Mouse (Mus musculus): ENCODE results near the gene Rmnd5a.

Rmnd5a gene

GRCm38 (mm10) chr6:71371085-71371605 lies 69.3 kb downstream of the Rmnd5a start:
- no peak for DNase-seq (ENCODE audit: low read depth)

- DNase-seq (ENCODE audit: low read depth), result no peak
These were observed 71.0 kb downstream of the Rmnd5a start for GRCm38 (mm10) chr6:71369416-71369815.

DNA sequence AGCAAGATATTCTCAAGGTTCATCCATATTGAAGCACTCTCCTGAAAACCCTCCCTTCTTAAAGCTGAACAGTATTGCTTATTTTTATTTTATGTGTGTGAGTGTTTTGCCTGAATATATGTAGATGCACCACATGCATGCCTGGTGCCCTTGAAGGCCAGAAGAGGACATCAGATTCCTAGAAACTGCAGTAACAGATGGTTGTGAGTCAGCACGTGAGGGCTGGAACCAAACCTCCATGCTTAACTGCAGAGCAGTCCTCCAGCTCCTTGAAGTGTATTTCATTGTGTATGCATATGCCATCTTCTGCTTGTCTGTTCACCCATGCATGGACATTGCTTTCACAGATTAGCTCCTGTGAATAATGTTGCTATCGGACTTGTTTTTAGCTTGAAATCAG lies 76.4 kb downstream of the Rmnd5a start:
- no peak for DNase-seq (ENCODE audit: low read depth)

GRCm38 (mm10) chr6:71361156-71361670 lies 79.2 kb downstream of the Rmnd5a start:
- no peak for DNase-seq (ENCODE audit: low read depth)

DNA sequence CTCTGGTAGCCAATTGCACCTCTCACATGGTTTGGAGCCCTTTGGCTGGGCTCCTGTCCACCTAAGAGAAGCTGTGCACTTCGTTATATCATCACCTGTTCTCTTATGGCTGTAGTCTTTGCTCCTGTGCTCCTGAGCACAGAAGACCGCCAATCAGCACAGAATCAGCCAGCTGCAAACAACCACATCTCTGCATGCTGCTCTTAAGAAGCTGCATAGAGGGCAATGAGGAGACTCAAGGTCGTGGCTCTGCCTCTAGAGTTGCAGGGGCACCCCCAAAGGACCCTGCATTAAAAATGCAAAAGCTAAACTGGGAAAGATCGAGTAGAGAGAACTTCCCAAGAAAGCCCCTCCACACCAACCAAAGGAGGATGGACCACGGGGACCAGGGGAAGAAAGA lies 79.7 kb downstream of the Rmnd5a start:
- DNase-seq (ENCODE audit: low read depth), result no peak

GRCm38 (mm10) chr6:71360221-71360620 lies 80.2 kb downstream of the Rmnd5a start:
- DNase-seq (ENCODE audit: low read depth), result no peak

GRCm38 (mm10) chr6:71357493-71357892 lies 82.9 kb downstream of the Rmnd5a start:
- no peak for DNase-seq (ENCODE audit: low read depth)

- no peak for DNase-seq (ENCODE audit: low read depth)
These were observed 86.7 kb downstream of the Rmnd5a start for GRCm38 (mm10) chr6:71353722-71354121.

- no peak for DNase-seq (ENCODE audit: low read depth)
These were observed 87.5 kb downstream of the Rmnd5a start for GRCm38 (mm10) chr6:71352866-71353427.

DNA sequence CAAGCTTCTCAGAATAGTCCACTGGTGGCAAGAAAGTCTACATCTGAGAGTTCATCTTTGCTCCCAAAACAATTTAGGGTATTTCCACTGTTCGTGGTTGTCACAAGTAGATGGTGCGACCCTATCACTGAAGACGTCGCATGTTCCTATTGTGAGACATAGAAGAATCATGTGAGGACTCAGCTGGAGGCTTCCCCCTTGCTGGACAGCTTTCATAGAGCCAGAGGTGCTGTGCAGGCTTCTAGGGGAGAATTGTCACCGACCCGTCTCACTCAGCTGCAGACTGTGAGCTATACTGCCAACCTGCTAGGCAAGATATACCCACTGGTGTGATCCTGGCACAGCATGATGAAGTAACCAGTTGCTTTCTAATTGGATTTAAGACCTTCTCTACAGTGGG lies 88.2 kb downstream of the Rmnd5a start:
- DNase-seq (ENCODE audit: low read depth), result no peak

GRCm38 (mm10) chr6:71351201-71351600 lies 89.2 kb downstream of the Rmnd5a start:
- DNase-seq (ENCODE audit: low read depth), result no peak

DNA sequence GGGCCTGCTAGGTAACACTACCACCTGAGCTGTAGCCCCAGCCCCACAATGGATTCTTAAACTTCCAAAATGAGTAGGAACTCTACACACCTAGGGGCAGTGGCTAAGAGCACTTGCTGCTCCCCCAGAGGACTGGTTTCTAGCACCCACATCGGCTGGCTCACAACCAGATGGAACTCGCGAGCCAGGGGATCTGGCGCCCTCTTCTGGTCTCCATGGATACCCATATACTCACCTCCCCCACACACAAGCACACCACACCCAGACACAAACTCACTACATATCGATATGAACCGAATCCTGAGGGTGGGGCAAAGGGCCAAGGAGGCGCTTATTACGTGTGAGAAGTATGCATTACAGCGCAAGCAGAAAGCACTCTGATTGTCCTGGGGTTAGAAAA lies 92.4 kb downstream of the Rmnd5a start:
- no peak for DNase-seq (ENCODE audit: low read depth)

GRCm38 (mm10) chr6:71341179-71341578 lies 99.3 kb downstream of the Rmnd5a start:
- no peak for DNase-seq (ENCODE audit: low read depth)

DNA sequence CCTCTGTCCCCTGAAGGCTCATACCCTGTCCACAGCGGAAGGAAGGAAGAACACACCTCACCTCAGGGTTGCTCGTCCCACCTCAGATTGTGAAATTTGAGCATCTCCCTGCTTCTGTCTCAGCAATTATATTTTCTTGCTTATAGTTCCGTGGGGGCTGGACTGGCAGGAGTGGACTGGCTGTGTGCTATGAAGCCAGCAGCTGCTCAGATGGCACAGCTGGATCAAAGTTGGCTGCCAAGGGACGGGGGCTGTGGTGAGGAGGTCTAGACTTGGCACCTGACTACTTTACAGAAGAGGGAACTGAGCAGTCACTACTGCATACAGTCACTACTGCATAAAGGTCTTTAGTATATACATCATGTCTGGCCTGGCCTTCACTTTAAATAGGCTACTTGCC lies 101.1 kb downstream of the Rmnd5a start:
- DNase-seq (ENCODE audit: low read depth), result no peak

- DNase-seq (ENCODE audit: low read depth), result no peak
These were observed 101.5 kb downstream of the Rmnd5a start for GRCm38 (mm10) chr6:71338941-71339340.
